Mouse (Mus musculus) spleen, adult 2 months (tissue): ENCODE results near the gene Glis2.

Experiments used
- CTCF ChIP-seq: fragments of 200-500 bp; IDR thresholded peaks from 2 replicates; pipeline ENCODE4 v1.5.1; 2011; ENCODE audit warnings: mild to moderate bottlenecking, inconsistent platforms; ENCODE audit not compliant: insufficient read depth, insufficient read length, insufficient replicate concordance; ENCODE audit errors: extremely low read depth
- POLR2A ChIP-seq: fragments of 200-500 bp; IDR thresholded peaks from 2 replicates; pipeline ENCODE4 v1.6.1; 2011; ENCODE audit warnings: low read depth, low read length, inconsistent platforms

GRCm38 (mm10) chr16:4628898-4629419, 34.4 kb downstream of the Glis2 start:
- TF ChIP-seq CTCF (no peak), POLR2A (no peak)
